Mouse (Mus musculus) left cerebral cortex, adult 18-20 months (tissue): ENCODE measurements around the gene Gm14743. TPM values are rescaled to one million over a fixed set of nuclear protein-coding genes. Genes with fewer than 3 reads are reported as not detected.
"Not testable (repeated sequence)": the region's sequence is repeated elsewhere in the genome, so short reads cannot be mapped to it uniquely, and the experiment has no call there.

Experiments used
- DNase-seq, 2 experiments: peaks; one replicate each; pipeline ENCODE4 v3.0.0; 2021 to 2022; ENCODE audit warnings: low spot score in 2 of 2, mixed read lengths in 1 of 2
- long read RNA-seq, 2 experiments: library from polyadenylated mRNA; stranded (forward); transcript quantifications; one replicate each; pipeline ENCODE4 v2.0.0; 2021
- total RNA-seq, 2 experiments: library from RNA; stranded (reverse); gene quantifications; 2 replicates each; pipeline ENCODE4 v1.2.3; 2021

Gm14743 gene
- total RNA-seq = not detected
- long read RNA-seq, experiment 1 = 0 reads
- long read RNA-seq, experiment 2 = 0 reads

DNA sequence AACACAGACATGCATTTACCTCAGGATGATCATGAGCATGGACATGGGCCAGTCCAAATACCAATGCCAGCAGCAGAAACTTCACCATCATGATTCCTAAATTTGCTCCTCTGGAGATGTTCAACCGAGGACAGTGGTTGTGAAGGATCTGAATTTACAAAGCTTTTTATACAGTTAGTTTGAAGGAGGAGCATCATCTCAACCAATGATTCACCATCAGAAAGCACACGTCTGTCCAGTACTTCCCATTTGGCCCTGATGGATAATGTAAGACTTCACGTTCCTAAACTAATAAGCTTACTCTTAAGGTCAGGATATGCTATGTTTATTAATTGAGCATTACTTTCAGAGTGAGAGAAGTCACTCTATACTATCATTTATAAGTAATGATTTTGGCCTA is at the start of gene Gm14743:
TSS of gene Gm14743 (minus strand) at position 101 of the 400 bp plus-strand sequence.
- DNase-seq = not testable (repeated sequence)

DNA sequence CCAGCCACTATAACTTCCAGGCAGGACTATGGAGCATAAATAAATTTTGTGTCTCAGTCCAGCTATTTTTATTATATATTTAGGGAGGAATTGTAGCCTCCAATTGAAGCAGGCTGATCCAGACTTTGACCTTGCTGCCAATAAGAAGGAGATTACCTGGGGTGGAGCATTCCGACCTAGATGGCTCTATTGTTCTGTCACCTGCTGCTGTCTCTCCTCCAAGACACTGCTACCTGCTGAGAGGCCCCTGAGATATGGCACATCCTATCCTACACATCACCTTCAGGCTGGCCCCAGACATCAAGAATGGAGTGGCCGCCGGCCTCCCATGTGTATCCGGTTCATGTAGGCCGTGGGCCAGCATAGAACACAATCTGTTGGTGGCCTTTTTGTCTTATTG is 42.9 kb downstream of the Gm14743 start:
- DNase-seq = no peak

DNA sequence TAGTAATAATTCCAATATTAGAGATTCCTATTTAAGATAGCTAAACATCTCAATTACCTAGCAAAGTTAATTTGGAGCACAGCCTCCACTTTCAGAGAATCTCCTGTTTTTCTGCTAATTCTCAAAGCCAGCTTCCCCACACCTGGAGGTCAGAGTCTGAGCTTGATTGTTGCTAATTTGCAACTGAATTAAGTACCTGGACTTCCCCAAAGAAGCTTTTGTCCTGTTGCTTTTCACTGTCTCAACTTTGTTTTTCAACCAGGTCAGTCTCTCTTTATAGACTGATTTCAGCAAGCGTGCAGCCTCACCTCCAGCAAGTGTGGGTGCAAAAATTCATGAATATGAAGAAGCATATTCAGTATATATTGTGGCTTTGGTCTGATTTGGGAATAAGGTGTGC is 43.5 kb downstream of the Gm14743 start:
- not testable (repeated sequence) for DNase-seq

Other genes with a start within 250 kb of the Gm14743 start
- not detected for gene Obp1a, start 154.5 kb downstream of the Gm14743 start, total RNA-seq
- gene Gm5938, start 120.5 kb downstream of the Gm14743 start, total RNA-seq = not detected
- gene Obp1b, start 59.1 kb downstream of the Gm14743 start, total RNA-seq = not detected
- gene 4930480E11Rik, start 123.7 kb upstream of the Gm14743 start, total RNA-seq = not detected